Mouse (Mus musculus) liver, adult 2 months (tissue): ENCODE data around the gene Hist1h3e. TPM values are rescaled to one million over a fixed set of nuclear protein-coding genes. Genes with fewer than 3 reads are reported as not detected.
"Not testable (repeated sequence)": the region's sequence is repeated elsewhere in the genome, so short reads cannot be mapped to it uniquely, and the experiment has no call there.

Experiments used
- DNase-seq: peaks from one replicate; pipeline ENCODE4 v3.0.0-alpha.2; 2011; ENCODE audit warnings: low read depth, low spot score; ENCODE audit errors: extremely low read depth
- H3K27ac ChIP-seq: fragments of 200-500 bp; replicated peaks from 2 replicates; pipeline ENCODE4 v1.5.1; 2012; ENCODE audit warnings: low read depth, mild to moderate bottlenecking, control low read depth, inconsistent platforms, low read length; ENCODE audit not compliant: insufficient read depth
- H3K27me3 ChIP-seq: fragments of 200-500 bp; 2 replicates; pipeline ENCODE4 v1.6.1; 2012; ENCODE audit warnings: mild to moderate bottlenecking, moderate library complexity, low read length, inconsistent platforms; ENCODE audit not compliant: control insufficient read depth, insufficient read depth
- H3K36me3 ChIP-seq: fragments of 200-500 bp; 2 replicates; pipeline ENCODE4 v1.6.1; 2012; ENCODE audit warnings: low read length, inconsistent platforms; ENCODE audit not compliant: control insufficient read depth, insufficient read depth
- H3K4me1 ChIP-seq: fragments of 200-500 bp; 2 replicates; pipeline ENCODE4 v1.6.1; 2011; ENCODE audit warnings: low read length; ENCODE audit not compliant: control insufficient read depth, insufficient read depth
- H3K4me3 ChIP-seq: fragments of 200-500 bp; 2 replicates; pipeline ENCODE4 v1.5.1; 2011; ENCODE audit warnings: low read depth, mild to moderate bottlenecking, control low read depth, low read length, moderate library complexity; ENCODE audit not compliant: insufficient read depth
- H3K79me2 ChIP-seq: fragments of 200-500 bp; 2 replicates; pipeline ENCODE4 v1.6.1; 2012; ENCODE audit warnings: inconsistent platforms, mild to moderate bottlenecking, low read length, moderate library complexity; ENCODE audit not compliant: control insufficient read depth, insufficient read depth
- H3K9ac ChIP-seq: fragments of 200-500 bp; 2 replicates; pipeline ENCODE4 v1.6.1; 2012; ENCODE audit warnings: low read depth, mild to moderate bottlenecking, control low read depth, inconsistent platforms, low read length
- CTCF ChIP-seq: fragments of 200-500 bp; IDR thresholded peaks from 2 replicates; pipeline ENCODE4 v1.5.1; 2011; ENCODE audit warnings: low read depth, low read length, control low read depth
- POLR2A ChIP-seq: fragments of 200-500 bp; IDR thresholded peaks from 2 replicates; pipeline ENCODE4 v1.6.1; 2011; ENCODE audit warnings: low read length, control low read depth; ENCODE audit not compliant: insufficient read depth; ENCODE audit errors: extremely low read depth
- WGBS: fragments of 180-500 bp; shearing (Covaris S2); methylation state at CpG from one replicate; pipeline ENCODE4 v1.1.7; 2018; 5-methylcytosine and 5-hydroxymethylcytosine counted together
- polyA plus RNA-seq: library from polyadenylated mRNA; depleted of rRNA; stranded (reverse); fragments of >200 nt; gene quantifications from 2 replicates; pipeline ENCODE4 v1.2.3, GENCODE M21; 2012
- total RNA-seq: library from RNA; depleted of rRNA; stranded (reverse); fragments of >200 nt; gene quantifications from 2 replicates; pipeline ENCODE4 v1.2.3, GENCODE M21; 2014

Hist1h3e gene
- total and polyA plus RNA-seq, 2 experiments: 2.6 to 19.9 TPM

GRCm38 (mm10) chr13:23571022-23571503 lies 8.9 kb upstream of the Hist1h3e start, which contains the start of the genes Hist1h2ae and Hist1h2bg:
Hist1h2ae (minus strand) TSS chr13:23571220.
Hist1h2bg (plus strand) TSS chr13:23571396.
- peak; percentile 99 for DNase-seq
- H3K9ac ChIP-seq: peak within 1 kb of the TSS; percentile 79
- no peaks in the 10 kb centered on the region for H3K79me2 ChIP-seq
- under 1% methylated on average over 18 of the region's 18 CpGs for WGBS
- TF ChIP-seq CTCF (no peak), POLR2A (0 out of 2 replicates have a peak, but pooled peaks have one; percentile 47)
- peaks cover 14% of the 10 kb centered on the region; the same call in 1 of the 2 replicates for H3K4me1 ChIP-seq
- peak within 1 kb of the TSS; percentile 58; the same call in 1 of the 2 replicates for H3K4me3 ChIP-seq
- H3K27ac ChIP-seq: peak within 1 kb of the TSS; percentile 73
- H3K36me3 ChIP-seq: no peaks in the 10 kb centered on the region
- H3K27me3 ChIP-seq: no peaks in the 10 kb centered on the region

- WGBS: 5% methylated on average over 29 of the region's 41 CpGs
- not testable (repeated sequence) for H3K27me3 ChIP-seq, DNase-seq, H3K36me3 ChIP-seq, H3K79me2 ChIP-seq
- Histone ChIP-seq H3K27ac (peak overlapping the region; percentile 58), H3K4me1 (peaks cover 12% of the 10 kb centered on the region; the same call in 1 of the 2 replicates), H3K9ac (peak overlapping the region; percentile 79), H3K4me3 (peak overlapping the region; percentile 41; the same call in 1 of the 2 replicates)
Measured at GRCm38 (mm10) chr13:23570261-23571021, 8.3 kb upstream of the Hist1h3e start.

- no peak for DNase-seq
- WGBS: 62% methylated on average over 2 of the region's 2 CpGs
- H3K9ac ChIP-seq: no peak overlapping the region
- H3K4me3 ChIP-seq: no peak overlapping the region
- H3K36me3 ChIP-seq: no peaks in the 10 kb centered on the region
- H3K4me1 ChIP-seq: 0 out of 2 replicates have a peak, but pooled peaks cover 4% of the 10 kb centered on the region
- TF ChIP-seq CTCF (no peak), POLR2A (no peak)
- no peak overlapping the region for H3K27ac ChIP-seq
- H3K27me3 ChIP-seq: no peaks in the 10 kb centered on the region
- no peaks in the 10 kb centered on the region for H3K79me2 ChIP-seq
Measured at GRCm38 (mm10) chr13:23564482-23564881, 2.3 kb upstream of the Hist1h3e start.

- Histone ChIP-seq H3K27ac (peak overlapping the region; percentile 90), H3K4me1 (0 out of 2 replicates have a peak, but pooled peaks cover 4% of the 10 kb centered on the region), H3K4me3 (peak overlapping the region; percentile 56), H3K27me3 (no peaks in the 10 kb centered on the region), H3K79me2 (no peaks in the 10 kb centered on the region), H3K9ac (peak overlapping the region; percentile 61), H3K36me3 (no peaks in the 10 kb centered on the region)
- peak; percentile 19; the same call in 1 of the 2 replicates for TF ChIP-seq CTCF
- TF ChIP-seq POLR2A: no peak
- DNase-seq: peak; percentile 82
- 1% methylated on average over 18 of the region's 18 CpGs for WGBS
Measured at GRCm38 (mm10) chr13:23562699-23563462, 712 bp upstream of the Hist1h3e start.

- H3K4me3 ChIP-seq: peak overlapping the region; percentile 59
- H3K9ac ChIP-seq: peak overlapping the region; percentile 60
- not testable (repeated sequence) for H3K36me3 ChIP-seq, H3K27me3 ChIP-seq, DNase-seq, H3K4me1 ChIP-seq, H3K79me2 ChIP-seq, H3K27ac ChIP-seq
- 0% methylated on average over 2 of the region's 5 CpGs for WGBS
Measured at GRCm38 (mm10) chr13:23561531-23561882, 662 bp downstream of the Hist1h3e start.

- 9% methylated on average over 2 of the region's 2 CpGs for WGBS
- not testable (repeated sequence) for H3K79me2 ChIP-seq, H3K27ac ChIP-seq, H3K36me3 ChIP-seq, H3K4me1 ChIP-seq, H3K27me3 ChIP-seq, DNase-seq, H3K4me3 ChIP-seq, H3K9ac ChIP-seq
Measured at GRCm38 (mm10) chr13:23560699-23561098, 1.5 kb downstream of the Hist1h3e start.
